ENCODE assay signal across 32 mouse cellular contexts in the genomic region with DNA sequence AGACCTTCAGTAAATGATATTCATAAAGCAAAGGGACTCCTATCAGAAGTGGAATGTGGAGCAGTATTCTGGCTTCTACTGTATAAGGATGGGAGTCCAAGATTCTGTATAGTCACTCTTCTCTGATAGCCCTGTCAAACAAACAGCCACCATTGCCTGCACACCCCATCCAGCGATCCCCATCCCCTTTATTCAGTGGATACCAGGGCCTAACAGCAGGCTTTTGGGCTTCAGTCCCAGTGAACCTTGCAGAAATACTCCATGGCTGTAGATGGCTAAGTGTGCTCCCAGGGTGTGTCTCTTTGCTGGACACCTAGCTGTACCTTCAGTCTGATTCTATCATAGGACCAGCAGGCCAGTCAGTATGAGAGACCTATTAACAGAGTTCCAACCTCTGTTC. TPM values are rescaled to one million over a fixed set of nuclear protein-coding genes. Genes with fewer than 3 reads are reported as not detected.
"Had no signal": no experiment of that assay in that cellular context is flagged by ENCODE, and none has a peak within 500 bp of the region (broad histone marks: within the 10 kb centered on the region; RNA-seq: fewer than 3 reads in every experiment).

No protein-coding gene starts in this region.

- H3K9me3 ChIP-seq: limb, embryonic 10.5 days; limb, embryonic 13.5 days; liver, embryonic 12.5 days; liver, embryonic 15.5 days; lung, embryonic 15.5 days; stomach, embryonic 15.5 days had no signal

- H3K36me3 ChIP-seq: limb, embryonic 10.5 days; limb, embryonic 13.5 days; liver, embryonic 12.5 days; liver, embryonic 15.5 days; lung, embryonic 15.5 days; midbrain, embryonic 10.5 days; midbrain, embryonic 13.5 days; stomach, embryonic 15.5 days had no signal

- H3K4me3 ChIP-seq: layer of hippocampus, adult 2 months; limb, embryonic 10.5 days; limb, embryonic 13.5 days; liver, embryonic 12.5 days; liver, embryonic 15.5 days; lung, embryonic 15.5 days; megakaryocyte, embryonic 14.5 days; midbrain, embryonic 10.5 days; midbrain, embryonic 13.5 days; myocyte; stomach, embryonic 15.5 days had no signal

- H3K27me3 ChIP-seq: limb, embryonic 13.5 days; liver, embryonic 12.5 days; liver, embryonic 15.5 days; lung, embryonic 15.5 days; megakaryocyte, embryonic 14.5 days; midbrain, embryonic 13.5 days; stomach, embryonic 15.5 days had no signal

- DNase-seq: layer of hippocampus, adult 9-11 months; liver; lung, adult 18-20 months; lung, postnatal 10 days; lung, postnatal 36 days; right cerebral cortex, adult 18-20 months; right cerebral cortex, postnatal 14 days; right cerebral cortex, postnatal 4 days; spleen, adult 18-20 months; thymus, postnatal 25 days had no signal

- ATAC-seq: liver, embryonic 12.5 days; midbrain, embryonic 13.5 days; midbrain, embryonic 16.5 days had no signal

- H3K27ac ChIP-seq: kidney, postnatal 0 days; layer of hippocampus, adult 2 months; limb, embryonic 10.5 days; limb, embryonic 13.5 days; liver, embryonic 12.5 days; liver, embryonic 15.5 days; lung, embryonic 15.5 days; midbrain, embryonic 10.5 days; midbrain, embryonic 13.5 days; stomach, embryonic 15.5 days had no signal

- H3K4me2 ChIP-seq: limb, embryonic 13.5 days; liver, embryonic 12.5 days; liver, embryonic 15.5 days; lung, embryonic 15.5 days; midbrain, embryonic 13.5 days; stomach, embryonic 15.5 days had no signal

- H3K9ac ChIP-seq: limb, embryonic 13.5 days; liver, embryonic 12.5 days; liver, embryonic 15.5 days; lung, embryonic 15.5 days; midbrain, embryonic 13.5 days; stomach, embryonic 15.5 days had no signal

- H3K4me1 ChIP-seq: limb, embryonic 10.5 days; limb, embryonic 13.5 days; liver, embryonic 12.5 days; liver, embryonic 15.5 days; lung, embryonic 15.5 days; megakaryocyte, embryonic 14.5 days; midbrain, embryonic 10.5 days; midbrain, embryonic 13.5 days; stomach, embryonic 15.5 days had no signal

RNA-seq across cellular contexts. Expression of a gene that starts 54.6 kb away (rescaled TPM):
- total RNA-seq: layer of hippocampus, adult 2 months; layer of hippocampus, postnatal 25 days; left cerebral cortex, adult 18-20 months; left cerebral cortex, postnatal 25 days; monocyte, adult 5-6 weeks had no signal
- polyA plus RNA-seq: kidney, embryonic 14.5 days; kidney, postnatal 0 days; large intestine, adult 2 months; limb, embryonic 10.5 days; limb, embryonic 13.5 days; liver, embryonic 12.5 days; liver, embryonic 15.5 days; lung, embryonic 15.5 days; midbrain, embryonic 10.5 days; midbrain, embryonic 13.5 days; midbrain, embryonic 16.5 days; myocyte; neural tube, embryonic 11.5 days; neural tube, embryonic 14.5 days; stomach, embryonic 15.5 days; thymus, postnatal 0 days had no signal
